Comparison of ENCODE assay signal across 33 mouse cellular contexts in genomic region chrX:99246051-99246450, GRCm38 (mm10).
"Had no signal": no experiment of that assay in that cellular context is flagged by ENCODE, and none has a peak within 500 bp of the region (broad histone marks: within the 10 kb centered on the region; RNA-seq: fewer than 3 reads in every experiment).

No protein-coding gene starts in this region.

- DNase-seq: heart, postnatal 10 days; heart, postnatal 14 days; heart, postnatal 36 days; heart, postnatal 4 days; kidney, adult 11 months; kidney, adult 18-20 months; kidney, adult 2 months; kidney, adult 8-10 months; kidney, adult 9 months; kidney, postnatal 10 days; kidney, postnatal 14 days; kidney, postnatal 25 days; kidney, postnatal 36 days; kidney, postnatal 4 days; layer of hippocampus, postnatal 36 days had no signal

- H3K36me3 ChIP-seq: heart, embryonic 12.5 days; heart, embryonic 13.5 days; heart, embryonic 15.5 days; hindbrain, embryonic 10.5 days; hindbrain, embryonic 12.5 days; hindbrain, embryonic 13.5 days; hindbrain, embryonic 15.5 days; intestine, embryonic 15.5 days; kidney, embryonic 15.5 days had no signal

- ATAC-seq: hindbrain, embryonic 16.5 days; hindbrain, postnatal 0 days; inflammation-experienced regulatory T-cells, adult 6 months; intestine, embryonic 15.5 days; intestine, embryonic 16.5 days; intestine, postnatal 0 days had no signal

- H3K27ac ChIP-seq: heart, embryonic 13.5 days; heart, embryonic 15.5 days; hindbrain, embryonic 10.5 days; hindbrain, embryonic 12.5 days; hindbrain, embryonic 13.5 days; hindbrain, embryonic 14.5 days; hindbrain, embryonic 15.5 days; hindbrain, postnatal 0 days; intestine, embryonic 15.5 days; kidney, embryonic 15.5 days; kidney, postnatal 0 days; layer of hippocampus, adult 2 months; left cerebral cortex, adult 2 months had no signal

- H3K4me1 ChIP-seq: hindbrain, embryonic 12.5 days; hindbrain, embryonic 13.5 days; hindbrain, embryonic 15.5 days; intestine, embryonic 15.5 days had no signal

- H3K4me3 ChIP-seq: heart, embryonic 12.5 days; heart, embryonic 13.5 days; heart, embryonic 15.5 days; hindbrain, embryonic 10.5 days; hindbrain, embryonic 12.5 days; hindbrain, embryonic 13.5 days; hindbrain, embryonic 15.5 days; intestine, embryonic 15.5 days; kidney, embryonic 15.5 days; layer of hippocampus, adult 2 months; left cerebral cortex, adult 2 months had no signal

- H3K9ac ChIP-seq: heart, embryonic 12.5 days; heart, embryonic 13.5 days; heart, embryonic 15.5 days; hindbrain, embryonic 12.5 days; hindbrain, embryonic 13.5 days; hindbrain, embryonic 14.5 days; hindbrain, embryonic 15.5 days; intestine, embryonic 15.5 days; kidney, embryonic 15.5 days had no signal
